Mouse (Mus musculus): ENCODE measurements at regions not wholly inside any gene's neighbourhood (a gene's known extent, or its start where the extent isn't known, plus 50 kb on each side); places are given as distances from the start of the nearest gene placed in this dataset.

GRCm38 (mm10) chr10:97178468-97178867 lies 300.9 kb upstream of the Dcn start:
- 74% methylated on average over 3 of the region's 3 CpGs for WGBS
- ATAC-seq: no peak
- no peak overlapping the region for H3K27ac ChIP-seq (ENCODE audit: low read length)

GRCm38 (mm10) chr10:97189696-97190095 lies 289.7 kb upstream of the Dcn start:
- no peak for ATAC-seq
- Histone ChIP-seq H3K9ac (ENCODE audit: low read depth, low read length) (no peak overlapping the region), H3K4me1 (ENCODE audit: control insufficient read depth, insufficient read depth, low read length) (no peaks in the 10 kb centered on the region), H3K4me2 (ENCODE audit: low read depth, low read length) (no peak overlapping the region), H3K27me3 (replicated peaks; ENCODE audit: control insufficient read depth, insufficient read depth, low read length) (no peaks in the 10 kb centered on the region), H3K9me3 (ENCODE audit: control insufficient read depth, low read length) (no peaks in the 10 kb centered on the region), H3K36me3 (ENCODE audit: control insufficient read depth, insufficient read depth, low read length) (no peaks in the 10 kb centered on the region), H3K4me3 (ENCODE audit: low read length) (no peak overlapping the region), H3K27ac (ENCODE audit: low read length) (no peak overlapping the region)

More at GRCm38 (mm10) chr10:97178468-97178867, 300.9 kb upstream of the Dcn start:
- H3K4me2 ChIP-seq (ENCODE audit: low read depth, low read length): no peak overlapping the region
- no peaks in the 10 kb centered on the region for H3K9me3 ChIP-seq (ENCODE audit: control insufficient read depth, low read length)
- H3K27me3 ChIP-seq (replicated peaks; ENCODE audit: control insufficient read depth, insufficient read depth, low read length): no peaks in the 10 kb centered on the region
- H3K4me1 ChIP-seq (ENCODE audit: control insufficient read depth, insufficient read depth, low read length): no peaks in the 10 kb centered on the region
- H3K36me3 ChIP-seq (ENCODE audit: control insufficient read depth, insufficient read depth, low read length): no peaks in the 10 kb centered on the region
- H3K9ac ChIP-seq (ENCODE audit: low read depth, low read length): no peak overlapping the region
- no peak overlapping the region for H3K4me3 ChIP-seq (ENCODE audit: low read length)

- H3K4me2 ChIP-seq (ENCODE audit: low read depth, low read length): no peak overlapping the region
- H3K4me1 ChIP-seq (ENCODE audit: control insufficient read depth, insufficient read depth, low read length): no peaks in the 10 kb centered on the region
- 71% methylated on average over 4 of the region's 4 CpGs for WGBS
- no peak overlapping the region for H3K9ac ChIP-seq (ENCODE audit: low read depth, low read length)
- ATAC-seq: no peak
- no peak overlapping the region for H3K27ac ChIP-seq (ENCODE audit: low read length)
- H3K36me3 ChIP-seq (ENCODE audit: control insufficient read depth, insufficient read depth, low read length): no peaks in the 10 kb centered on the region
- H3K4me3 ChIP-seq (ENCODE audit: low read length): no peak overlapping the region
- no peaks in the 10 kb centered on the region for H3K27me3 ChIP-seq (replicated peaks; ENCODE audit: control insufficient read depth, insufficient read depth, low read length)
- no peaks in the 10 kb centered on the region for H3K9me3 ChIP-seq (ENCODE audit: control insufficient read depth, low read length)
These were observed 268.1 kb upstream of the Dcn start for GRCm38 (mm10) chr10:97211238-97211695.

- 75% methylated on average over 7 of the region's 7 CpGs for WGBS
- ATAC-seq: no peak
- H3K9me3 ChIP-seq (ENCODE audit: control insufficient read depth, low read length): no peaks in the 10 kb centered on the region
- H3K27ac ChIP-seq (ENCODE audit: low read length): no peak overlapping the region
- H3K36me3 ChIP-seq (ENCODE audit: control insufficient read depth, insufficient read depth, low read length): no peaks in the 10 kb centered on the region
- no peaks in the 10 kb centered on the region for H3K4me1 ChIP-seq (ENCODE audit: control insufficient read depth, insufficient read depth, low read length)
- no peak overlapping the region for H3K4me2 ChIP-seq (ENCODE audit: low read depth, low read length)
- H3K4me3 ChIP-seq (ENCODE audit: low read length): no peak overlapping the region
- no peak overlapping the region for H3K9ac ChIP-seq (ENCODE audit: low read depth, low read length)
- no peaks in the 10 kb centered on the region for H3K27me3 ChIP-seq (replicated peaks; ENCODE audit: control insufficient read depth, insufficient read depth, low read length)
These were observed 267.5 kb upstream of the Dcn start for GRCm38 (mm10) chr10:97211785-97212398.

- Histone ChIP-seq H3K27me3 (replicated peaks; ENCODE audit: control insufficient read depth, insufficient read depth, low read length) (no peaks in the 10 kb centered on the region), H3K9me3 (ENCODE audit: control insufficient read depth, low read length) (no peaks in the 10 kb centered on the region), H3K4me1 (ENCODE audit: control insufficient read depth, insufficient read depth, low read length) (peaks cover 3% of the 10 kb centered on the region; the same call in 1 of the 2 replicates), H3K4me3 (ENCODE audit: low read length) (no peak overlapping the region), H3K9ac (ENCODE audit: low read depth, low read length) (no peak overlapping the region), H3K4me2 (ENCODE audit: low read depth, low read length) (no peak overlapping the region), H3K27ac (ENCODE audit: low read length) (no peak overlapping the region), H3K36me3 (ENCODE audit: control insufficient read depth, insufficient read depth, low read length) (no peaks in the 10 kb centered on the region)
- ATAC-seq: no peak
- 57% methylated on average over 3 of the region's 3 CpGs for WGBS
These were observed 259.9 kb upstream of the Dcn start for GRCm38 (mm10) chr10:97219474-97219873.

GRCm38 (mm10) chr10:97220431-97220830 lies 259.0 kb upstream of the Dcn start:
- no peaks in the 10 kb centered on the region for H3K36me3 ChIP-seq (ENCODE audit: control insufficient read depth, insufficient read depth, low read length)
- H3K9ac ChIP-seq (ENCODE audit: low read depth, low read length): no peak overlapping the region
- no peaks in the 10 kb centered on the region for H3K27me3 ChIP-seq (replicated peaks; ENCODE audit: control insufficient read depth, insufficient read depth, low read length)
- H3K4me2 ChIP-seq (ENCODE audit: low read depth, low read length): no peak overlapping the region
- WGBS: 52% methylated on average over 3 of the region's 3 CpGs
- peak; percentile 98 for ATAC-seq
- no peaks in the 10 kb centered on the region for H3K9me3 ChIP-seq (ENCODE audit: control insufficient read depth, low read length)
- peaks cover 3% of the 10 kb centered on the region; the same call in 1 of the 2 replicates for H3K4me1 ChIP-seq (ENCODE audit: control insufficient read depth, insufficient read depth, low read length)
- peak overlapping the region; percentile 54; the same call in 1 of the 2 replicates for H3K27ac ChIP-seq (ENCODE audit: low read length)
- no peak overlapping the region for H3K4me3 ChIP-seq (ENCODE audit: low read length)

GRCm38 (mm10) chr10:97235631-97236030 lies 243.8 kb upstream of the Dcn start:
- no peaks in the 10 kb centered on the region for H3K9me3 ChIP-seq (ENCODE audit: control insufficient read depth, low read length)
- no peaks in the 10 kb centered on the region for H3K36me3 ChIP-seq (ENCODE audit: control insufficient read depth, insufficient read depth, low read length)
- no peak overlapping the region for H3K27ac ChIP-seq (ENCODE audit: low read length)
- H3K4me1 ChIP-seq (ENCODE audit: control insufficient read depth, insufficient read depth, low read length): no peaks in the 10 kb centered on the region
- no peaks in the 10 kb centered on the region for H3K27me3 ChIP-seq (replicated peaks; ENCODE audit: control insufficient read depth, insufficient read depth, low read length)
- no peak overlapping the region for H3K9ac ChIP-seq (ENCODE audit: low read depth, low read length)
- 68% methylated on average over 4 of the region's 4 CpGs for WGBS
- H3K4me2 ChIP-seq (ENCODE audit: low read depth, low read length): no peak overlapping the region
- no peak overlapping the region for H3K4me3 ChIP-seq (ENCODE audit: low read length)
- ATAC-seq: no peak

GRCm38 (mm10) chr10:97241476-97241875 lies 237.9 kb upstream of the Dcn start:
- H3K9ac ChIP-seq (ENCODE audit: low read depth, low read length): no peak overlapping the region
- no peak overlapping the region for H3K27ac ChIP-seq (ENCODE audit: low read length)
- no peaks in the 10 kb centered on the region for H3K36me3 ChIP-seq (ENCODE audit: control insufficient read depth, insufficient read depth, low read length)
- no peaks in the 10 kb centered on the region for H3K9me3 ChIP-seq (ENCODE audit: control insufficient read depth, low read length)
- no peak for ATAC-seq
- no peak overlapping the region for H3K4me2 ChIP-seq (ENCODE audit: low read depth, low read length)
- H3K4me1 ChIP-seq (ENCODE audit: control insufficient read depth, insufficient read depth, low read length): no peaks in the 10 kb centered on the region
- 72% methylated on average over 2 of the region's 2 CpGs for WGBS
- no peaks in the 10 kb centered on the region for H3K27me3 ChIP-seq (replicated peaks; ENCODE audit: control insufficient read depth, insufficient read depth, low read length)
- H3K4me3 ChIP-seq (ENCODE audit: low read length): no peak overlapping the region

GRCm38 (mm10) chr10:97245674-97246073 lies 233.7 kb upstream of the Dcn start:
- H3K4me3 ChIP-seq (ENCODE audit: low read length): no peak overlapping the region
- H3K9me3 ChIP-seq (ENCODE audit: control insufficient read depth, low read length): no peaks in the 10 kb centered on the region
- no peaks in the 10 kb centered on the region; the same call in 1 of the 2 replicates for H3K4me1 ChIP-seq (ENCODE audit: control insufficient read depth, insufficient read depth, low read length)
- H3K9ac ChIP-seq (ENCODE audit: low read depth, low read length): no peak overlapping the region
- 84% methylated on average over 3 of the region's 3 CpGs for WGBS
- ATAC-seq: no peak
- no peak overlapping the region for H3K4me2 ChIP-seq (ENCODE audit: low read depth, low read length)
- no peaks in the 10 kb centered on the region for H3K36me3 ChIP-seq (ENCODE audit: control insufficient read depth, insufficient read depth, low read length)
- no peak overlapping the region for H3K27ac ChIP-seq (ENCODE audit: low read length)
- H3K27me3 ChIP-seq (replicated peaks; ENCODE audit: control insufficient read depth, insufficient read depth, low read length): no peaks in the 10 kb centered on the region

GRCm38 (mm10) chr10:97248522-97248921 lies 230.9 kb upstream of the Dcn start:
- H3K4me1 ChIP-seq (ENCODE audit: control insufficient read depth, insufficient read depth, low read length): no peaks in the 10 kb centered on the region; the same call in 1 of the 2 replicates
- H3K36me3 ChIP-seq (ENCODE audit: control insufficient read depth, insufficient read depth, low read length): no peaks in the 10 kb centered on the region
- 61% methylated on average over 4 of the region's 4 CpGs for WGBS
- no peak overlapping the region for H3K4me3 ChIP-seq (ENCODE audit: low read length)
- no peak overlapping the region for H3K4me2 ChIP-seq (ENCODE audit: low read depth, low read length)
- H3K9ac ChIP-seq (ENCODE audit: low read depth, low read length): no peak overlapping the region
- peak; percentile 40; the same call in 1 of the 2 replicates for ATAC-seq
- H3K27ac ChIP-seq (ENCODE audit: low read length): no peak overlapping the region
- H3K27me3 ChIP-seq (replicated peaks; ENCODE audit: control insufficient read depth, insufficient read depth, low read length): no peaks in the 10 kb centered on the region
- no peaks in the 10 kb centered on the region for H3K9me3 ChIP-seq (ENCODE audit: control insufficient read depth, low read length)
